Mouse (Mus musculus) heart, postnatal 0 days (tissue): ENCODE measurements around the gene Syngr1.

Experiments used
- CTCF ChIP-seq: IDR thresholded peaks from 2 replicates; pipeline ENCODE4 v1.5.1; 2016; ENCODE audit warnings: antibody characterized with exemption, control low read depth, low read depth
- EP300 ChIP-seq: IDR thresholded peaks from 2 replicates; pipeline ENCODE4 v1.6.1; 2016; ENCODE audit warnings: antibody characterized with exemption, low read depth

DNA sequence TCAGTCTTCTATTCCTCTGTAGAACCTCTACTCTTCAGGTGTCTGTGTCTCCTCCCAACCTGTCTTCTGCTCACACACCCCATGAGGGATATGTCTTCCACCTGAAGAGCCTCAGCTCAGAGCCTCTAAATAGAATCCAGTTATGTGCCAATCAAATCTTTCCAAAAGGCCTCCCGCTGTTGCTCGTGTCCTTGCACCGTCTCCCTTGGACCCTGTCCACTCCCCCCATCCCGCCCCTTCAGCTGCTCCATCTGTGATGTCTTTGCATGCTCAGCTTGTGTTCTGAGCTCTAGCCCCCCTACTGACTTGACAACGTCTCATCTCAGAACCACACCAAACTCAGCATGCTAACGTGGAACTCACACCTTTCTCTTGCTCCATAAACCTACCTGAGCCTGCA is 40.3 kb downstream of the Syngr1 start:
- no peak for TF ChIP-seq CTCF
- no peak for TF ChIP-seq EP300
